Mouse (Mus musculus) left cerebral cortex, postnatal 25 days (tissue): ENCODE measurements at regions not wholly inside any gene's neighbourhood (a gene's known extent, or its start where the extent isn't known, plus 50 kb on each side); places are given as distances from the start of the nearest gene placed in this dataset.
"Not testable (repeated sequence)": the region's sequence is repeated elsewhere in the genome, so short reads cannot be mapped to it uniquely, and the experiment has no call there.

Experiments used
- DNase-seq, 2 experiments: peaks; one replicate each; pipeline ENCODE4 v3.0.0; 2022; ENCODE audit warnings: low spot score in 2 of 2, mixed read lengths in 1 of 2
- intact Hi-C: fragments of 180-260 bp; cut with DNase I; formaldehyde crosslinking; loops from one replicate; pipeline ENCODE4 v1.15.1; 2025

DNA sequence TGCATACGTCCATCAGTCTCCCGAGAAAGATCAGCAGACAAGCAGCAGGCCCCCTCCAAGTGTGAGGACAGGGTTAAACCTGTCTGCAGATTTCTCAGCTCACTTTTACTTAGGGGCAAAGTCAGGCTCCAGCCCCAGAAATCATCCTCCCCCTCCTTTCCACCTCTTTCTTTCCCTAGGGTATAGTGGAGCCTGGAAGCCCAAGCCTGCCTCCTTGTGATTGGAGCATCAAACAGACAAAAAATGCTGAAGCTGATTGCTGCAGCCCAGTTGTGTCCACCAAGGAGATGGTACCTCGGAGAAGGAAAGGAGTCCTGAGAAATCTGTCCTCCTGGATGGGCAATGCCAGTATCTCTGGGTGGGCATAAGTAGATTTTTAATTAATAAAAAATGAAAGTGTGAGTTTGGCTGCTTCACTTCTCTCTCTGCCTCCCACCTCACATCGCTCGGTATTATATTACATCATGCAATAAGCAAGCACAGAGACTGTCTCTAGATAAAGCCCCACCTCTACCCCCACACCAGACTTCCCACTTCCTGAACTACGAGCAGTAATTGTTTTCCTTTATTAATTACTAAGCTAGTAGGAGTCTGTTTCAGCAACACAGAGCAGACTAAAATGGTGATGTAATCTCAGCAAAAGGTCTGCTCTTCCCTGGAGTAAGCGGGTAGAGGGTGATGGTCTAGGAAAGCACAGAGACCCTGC, 105.2 kb upstream of the Fhl2 start:
- intact Hi-C loops = loop anchor here (5.0 kb wide), 1 partner anchor 145 kb away; no protein-coding TSS in a partner anchor
- no peak for DNase-seq

DNA sequence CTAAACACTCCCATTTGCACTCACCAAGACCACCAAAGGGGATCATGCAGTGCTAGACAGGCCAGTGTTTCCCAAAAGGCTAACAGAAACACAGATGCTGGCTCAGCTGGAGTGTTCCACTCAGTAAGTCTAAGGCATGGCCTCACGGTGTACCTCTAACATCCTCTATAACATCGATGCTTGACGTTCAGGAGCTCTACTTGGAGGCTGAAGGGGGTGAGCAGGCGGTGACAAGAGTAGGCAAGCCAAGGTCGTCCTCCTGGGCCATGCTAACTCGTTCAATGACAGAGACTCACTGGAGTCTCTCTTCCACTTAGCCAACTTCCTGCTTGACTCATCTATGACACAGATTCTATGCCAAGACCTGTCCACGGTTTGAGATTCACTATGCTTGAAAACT, 105.9 kb upstream of the Fhl2 start:
- DNase-seq = no peak
- intact Hi-C loops = loop anchor here (5.0 kb wide), 1 partner anchor 145 kb away; no protein-coding TSS in a partner anchor

DNA sequence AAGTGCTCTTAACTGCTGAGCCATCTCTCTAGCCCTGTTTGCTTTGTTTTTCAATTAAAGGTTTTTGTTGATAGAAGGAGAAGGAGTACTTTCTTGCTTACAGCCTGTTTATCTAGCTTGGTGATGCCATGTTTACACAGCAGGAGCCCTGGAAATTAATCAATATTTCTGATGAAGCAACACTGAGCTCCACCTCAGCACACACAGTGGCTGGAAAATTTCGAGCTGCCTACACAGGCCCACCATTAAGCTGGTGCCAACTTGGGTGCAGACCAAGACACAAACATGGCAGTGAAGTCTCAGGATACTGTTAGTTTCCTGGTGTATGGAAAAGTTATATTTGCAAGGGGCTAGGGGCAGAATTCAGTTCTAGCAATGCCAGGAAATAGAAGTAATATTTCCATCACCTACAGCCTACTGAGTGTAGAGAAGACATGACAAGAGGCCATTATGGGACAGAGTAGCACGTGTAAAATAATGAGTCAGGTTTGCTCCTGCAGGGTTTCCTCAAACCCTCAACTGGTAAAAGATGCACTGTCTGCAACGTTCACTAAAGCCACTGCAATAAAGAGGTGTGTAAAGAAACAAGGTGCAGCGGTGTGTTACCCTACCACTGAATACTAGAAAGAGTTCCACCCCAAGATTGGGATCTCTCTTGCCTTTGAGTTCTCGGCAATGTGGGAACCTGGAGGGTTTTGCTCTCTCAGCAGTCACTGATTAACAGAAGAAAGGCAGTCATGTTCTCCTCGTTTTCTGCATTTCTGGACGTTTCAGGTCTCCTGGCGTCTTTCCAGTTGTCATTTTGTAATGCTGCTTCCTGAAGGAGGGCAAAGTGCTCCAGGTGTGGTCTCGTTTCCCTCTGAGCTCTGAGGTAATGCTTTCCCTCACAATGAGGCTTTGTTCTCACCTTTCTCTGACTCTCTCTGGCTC, 108.8 kb upstream of the Fhl2 start:
- no peak for DNase-seq
- intact Hi-C loops = no loop called here

DNA sequence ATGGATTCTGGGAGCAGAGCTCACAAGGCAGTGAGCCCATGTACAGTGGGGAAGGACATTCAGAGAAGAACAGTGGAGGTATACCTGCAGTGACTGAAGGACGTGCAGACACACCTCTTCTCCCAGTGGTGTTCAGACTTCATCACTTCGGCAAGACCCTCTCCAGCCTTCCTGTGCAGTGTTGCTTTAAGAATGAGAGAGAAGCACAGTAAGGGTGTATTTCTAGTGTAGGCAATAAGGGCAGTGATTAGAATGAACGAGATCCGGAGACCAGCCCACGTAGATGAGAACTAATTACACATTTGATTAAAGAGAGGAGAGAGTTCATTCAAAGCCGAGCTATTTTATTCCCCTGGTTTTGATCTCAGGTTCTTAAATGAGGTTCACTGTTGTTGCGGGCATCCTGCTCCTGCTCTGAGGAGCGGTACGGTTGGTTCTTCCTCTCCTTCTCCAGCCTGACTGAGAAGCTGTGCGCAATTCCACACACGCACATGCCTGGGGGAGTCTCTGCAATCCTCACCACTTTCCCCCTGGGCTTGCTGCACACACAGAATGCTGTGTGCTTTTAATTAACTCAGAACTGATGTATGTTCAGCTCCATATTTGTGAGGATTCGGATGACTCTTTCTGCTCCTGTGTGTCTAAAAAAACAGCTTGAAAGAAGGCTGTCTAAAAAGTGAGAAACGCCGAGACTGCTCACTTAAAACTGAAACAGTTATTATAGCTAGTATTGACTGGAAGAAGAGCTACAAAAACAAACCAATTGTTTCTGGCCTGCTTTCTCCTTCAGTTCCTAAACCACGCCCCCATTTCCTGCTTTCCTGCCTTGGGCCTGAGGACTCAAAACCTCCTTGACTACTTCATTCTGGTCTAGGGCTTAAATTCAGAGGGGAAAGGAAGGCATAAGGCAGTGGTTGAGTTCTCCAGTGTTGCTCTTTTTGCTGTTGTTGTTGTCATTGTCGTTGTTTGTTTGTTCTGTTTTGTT, 114.2 kb upstream of the Fhl2 start:
- intact Hi-C loops = no loop called here
- DNase-seq = peak; percentile 14 to 20

DNA sequence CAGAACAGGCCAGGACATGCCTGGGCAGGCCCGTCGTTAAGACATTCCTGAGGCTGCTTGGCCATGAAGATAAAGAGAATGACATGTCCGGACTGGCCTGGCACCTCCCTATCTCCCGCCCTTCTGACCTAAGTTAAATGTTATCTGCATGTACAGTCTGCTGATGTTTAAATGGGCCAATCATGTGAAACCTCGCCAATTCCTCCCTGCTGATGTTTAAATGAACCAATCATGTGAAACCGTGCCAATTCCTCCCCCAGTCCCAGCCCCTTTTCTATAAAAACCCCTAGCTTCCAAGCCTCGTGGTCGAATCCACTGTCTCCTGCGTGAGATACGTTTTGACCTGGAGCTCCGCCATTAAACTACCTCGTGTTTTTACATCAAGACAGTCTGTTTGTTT, 119.5 kb upstream of the Fhl2 start:
- DNase-seq, intact Hi-C loops: not testable (repeated sequence)

DNA sequence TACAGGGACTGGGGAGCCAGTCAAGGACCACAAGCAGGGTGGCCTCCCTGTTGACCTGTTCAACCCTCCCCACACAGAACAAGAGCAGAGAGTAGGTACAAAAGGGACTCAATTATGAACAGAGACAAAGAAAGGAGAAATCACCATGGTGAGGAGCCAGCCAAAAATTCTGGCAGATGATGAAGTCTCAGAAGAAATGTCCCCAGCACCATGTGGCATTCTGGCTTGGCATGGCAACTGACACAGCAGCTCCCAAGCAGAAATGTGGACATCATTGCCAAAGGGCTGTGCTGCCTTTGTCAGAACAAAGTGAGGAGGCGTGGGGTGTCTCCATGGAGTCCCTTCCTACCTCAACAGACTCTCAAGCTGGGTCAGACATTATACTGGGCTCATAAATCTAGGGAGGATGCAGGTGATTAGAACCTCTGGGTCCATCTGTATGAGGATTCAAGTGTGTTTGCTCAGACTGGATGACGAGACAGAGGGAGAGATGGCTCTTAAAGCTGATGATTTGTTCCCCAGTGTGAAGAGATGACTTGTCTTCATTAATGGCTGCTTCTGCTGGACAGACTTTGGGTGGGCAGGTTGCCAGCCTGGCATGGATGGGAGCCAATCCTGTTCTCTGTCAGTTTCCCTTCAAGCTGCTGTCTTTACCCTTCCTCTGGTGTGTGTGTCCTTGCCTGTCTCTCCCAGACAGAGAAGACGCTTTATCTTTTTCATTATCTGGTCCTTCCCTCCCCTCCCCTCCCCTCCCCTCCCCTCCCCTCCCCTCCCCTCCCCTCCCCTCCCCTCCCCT, 120.5 kb upstream of the Fhl2 start:
- DNase-seq = no peak
- intact Hi-C loops = no loop called here

DNA sequence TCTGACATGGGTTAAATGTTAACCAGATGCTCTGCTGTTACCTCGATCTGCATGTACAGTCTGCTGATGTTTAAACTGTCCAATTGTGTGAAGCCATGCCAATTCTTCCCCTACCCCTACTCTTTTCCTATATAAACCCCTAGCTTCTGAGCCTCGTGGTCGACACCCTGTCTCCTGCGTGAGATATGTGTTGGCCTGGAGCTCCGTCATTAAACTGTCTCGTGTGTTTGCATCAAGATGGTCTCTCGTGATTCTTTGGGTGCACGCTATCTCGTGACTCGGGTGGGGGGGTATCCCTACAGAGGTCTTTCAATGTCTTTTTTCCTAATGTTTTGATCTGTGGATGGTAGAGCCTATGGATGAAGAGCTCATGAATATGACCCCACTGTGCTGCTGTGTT, 110.9 kb upstream of the Nck2 start:
- intact Hi-C loops, DNase-seq: not testable (repeated sequence)

DNA sequence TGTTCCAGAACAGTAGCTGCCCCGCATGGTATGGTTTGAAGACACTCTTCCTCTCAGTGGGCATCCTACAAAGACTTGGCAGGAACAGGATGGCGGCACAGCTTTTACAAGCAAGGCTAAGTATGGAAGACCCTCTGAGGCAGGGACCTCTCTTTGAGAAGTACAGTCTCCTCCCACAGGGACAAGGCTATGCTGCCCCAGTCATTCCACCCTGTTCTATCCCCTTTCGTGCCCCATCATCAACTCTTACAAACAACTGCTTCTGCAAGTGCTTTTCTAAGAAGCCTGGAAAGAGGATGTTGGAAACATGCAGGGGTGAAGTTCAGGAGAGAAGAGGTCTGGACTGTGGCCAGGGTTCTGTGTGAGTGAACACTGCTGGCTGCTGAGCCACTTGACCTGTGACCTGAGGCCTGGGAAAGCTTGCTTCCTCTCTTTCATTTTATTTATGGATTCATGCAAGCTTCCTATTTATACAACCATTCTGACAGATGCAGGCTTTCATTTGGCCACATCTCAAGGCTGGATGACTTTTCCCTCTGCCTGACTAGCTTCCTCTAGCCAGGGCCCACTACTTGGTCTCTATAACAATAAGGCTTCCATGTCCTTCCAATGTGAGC, 107.1 kb upstream of the Nck2 start:
- intact Hi-C loops = no loop called here
- no peak for DNase-seq

DNA sequence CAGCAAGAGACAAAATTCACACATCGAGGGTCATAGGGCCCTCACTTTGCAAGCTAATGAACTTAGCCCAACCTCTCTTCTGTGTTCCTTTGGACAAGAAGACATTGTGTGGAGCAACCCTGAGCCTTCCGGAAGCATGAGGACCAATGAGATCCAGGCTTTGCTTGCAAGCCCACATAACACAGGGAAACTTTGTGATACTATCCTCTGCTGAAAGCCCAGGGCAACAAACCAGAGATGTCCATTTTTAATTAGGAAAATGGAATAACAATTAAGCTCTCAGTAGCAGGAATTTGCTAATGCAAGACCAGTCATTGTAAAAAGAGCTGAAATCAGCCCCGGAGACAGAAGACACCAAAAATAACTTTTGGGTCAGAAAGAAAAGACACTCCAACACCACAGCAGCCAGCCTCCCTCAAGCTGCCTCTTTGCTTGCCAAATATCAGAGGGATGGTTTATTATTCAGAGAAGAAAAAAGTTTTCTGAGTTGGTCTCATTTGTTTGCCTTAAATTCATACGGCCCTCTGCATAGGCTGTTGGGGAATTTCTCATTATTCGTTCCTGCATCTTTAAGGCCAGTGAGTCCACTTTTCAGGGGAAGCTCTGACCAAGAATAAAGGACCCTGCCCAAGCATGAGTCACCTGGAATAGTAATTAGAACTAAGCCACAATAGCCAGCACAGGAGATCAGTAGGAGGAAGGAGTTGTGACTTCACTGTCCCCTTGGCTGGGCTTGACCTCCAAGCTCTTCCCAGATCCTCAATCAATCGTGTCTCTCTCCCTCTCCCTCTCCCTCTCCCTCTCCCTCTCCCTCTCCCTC, 106.1 kb upstream of the Nck2 start:
- DNase-seq = no peak
- intact Hi-C loops = no loop called here

DNA sequence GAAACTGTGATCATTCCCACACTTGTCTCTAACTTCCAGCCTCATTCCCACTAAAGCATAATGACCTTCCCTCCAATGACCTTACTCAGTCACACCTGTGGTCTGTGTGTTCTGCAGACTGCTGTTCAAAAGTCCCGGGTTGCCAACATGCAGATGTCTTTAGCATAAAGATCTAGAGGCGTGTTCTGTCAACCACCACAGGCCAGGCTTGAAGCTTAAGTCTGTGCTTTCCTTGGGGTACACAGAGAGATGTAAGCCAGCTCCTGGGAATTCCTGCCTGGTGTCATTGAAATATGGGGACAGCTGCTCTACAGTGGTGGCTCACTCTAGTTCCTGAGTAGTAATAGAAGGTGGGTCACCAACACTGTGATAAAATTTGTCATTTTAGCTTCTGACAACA, 101.5 kb upstream of the Nck2 start:
- DNase-seq = no peak
- intact Hi-C loops = no loop called here

DNA sequence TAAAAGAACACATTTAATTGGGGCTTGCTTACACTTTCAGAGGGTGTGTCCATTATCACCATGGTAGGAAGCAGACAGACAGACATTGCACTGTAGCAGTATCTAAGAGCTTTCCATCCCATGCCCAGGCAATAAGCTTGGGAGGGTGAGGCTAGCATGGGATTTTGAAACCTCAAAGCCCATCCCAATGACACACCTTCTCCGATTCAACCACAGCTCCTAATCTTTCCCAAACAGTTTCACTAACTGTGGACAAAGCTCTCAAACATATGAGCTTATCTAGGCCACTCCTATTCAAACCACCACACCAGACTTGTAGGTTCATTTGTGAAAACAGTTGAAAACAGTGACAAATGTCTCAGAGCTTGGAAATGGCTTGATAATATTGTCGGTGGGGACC, 101.0 kb upstream of the Nck2 start:
- intact Hi-C loops = no loop called here

DNA sequence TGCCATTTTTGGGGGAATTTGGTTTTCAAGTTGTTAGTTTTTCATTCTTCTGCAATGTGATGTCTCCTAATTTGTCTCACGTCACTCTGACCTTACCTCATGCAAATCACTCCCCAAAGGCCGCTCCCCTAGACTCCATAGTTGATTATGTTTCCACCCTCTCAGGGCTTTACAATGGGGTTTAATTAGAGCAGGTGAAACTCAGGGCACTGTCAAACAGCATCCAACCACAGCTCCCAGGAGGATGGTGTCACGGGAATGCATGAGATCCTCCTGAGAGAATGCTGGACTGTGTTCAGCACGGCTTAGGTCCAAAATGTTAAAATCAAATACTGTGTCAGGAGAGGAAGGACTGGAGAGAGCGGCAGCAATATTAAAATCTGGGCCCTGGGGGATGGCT, 100.4 kb upstream of the Nck2 start:
- DNase-seq = no peak
- intact Hi-C loops = no loop called here

More for the DNA sequence above, 101.0 kb upstream of the Nck2 start:
- DNase-seq = no peak

DNA sequence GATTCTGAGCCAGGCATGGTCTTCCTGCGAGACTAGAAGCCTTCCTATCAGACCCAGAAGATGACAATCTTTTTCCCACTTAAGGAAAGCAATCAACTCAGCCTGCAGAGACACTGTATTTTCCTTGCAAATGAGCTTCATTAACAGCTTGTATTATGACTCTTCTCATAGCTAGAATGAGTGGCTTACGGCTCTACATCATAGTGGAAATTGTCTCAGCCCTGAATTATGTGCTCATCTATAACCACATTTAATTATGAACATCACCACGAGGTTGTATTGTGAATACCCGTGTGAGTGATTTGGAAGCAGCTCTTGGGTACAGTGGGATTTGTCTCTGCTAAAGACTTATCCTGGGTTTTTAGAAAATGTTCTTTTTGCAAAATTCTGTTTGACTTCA, 97.2 kb upstream of the Nck2 start:
- DNase-seq = no peak
- intact Hi-C loops = no loop called here

DNA sequence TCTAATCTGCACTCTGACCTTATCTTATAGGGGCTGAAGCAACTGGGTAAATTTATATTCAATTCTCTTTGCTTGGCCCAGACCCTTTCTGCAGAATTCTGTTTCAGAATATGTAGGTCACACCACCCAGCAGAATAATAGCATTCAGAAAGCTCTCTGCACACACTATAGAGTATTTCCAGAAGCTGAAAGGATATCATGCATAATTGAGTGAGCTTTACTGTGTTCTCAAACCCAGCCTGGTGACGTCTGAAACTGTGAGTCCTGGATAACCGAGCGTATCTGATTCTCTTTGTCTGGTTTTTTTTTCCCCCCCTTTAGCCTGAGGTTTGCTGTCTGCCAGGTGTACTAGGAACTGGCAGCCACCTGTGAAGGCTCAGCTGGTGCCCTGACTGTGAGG, 94.4 kb upstream of the Nck2 start:
- no peak for DNase-seq
- intact Hi-C loops = no loop called here

DNA sequence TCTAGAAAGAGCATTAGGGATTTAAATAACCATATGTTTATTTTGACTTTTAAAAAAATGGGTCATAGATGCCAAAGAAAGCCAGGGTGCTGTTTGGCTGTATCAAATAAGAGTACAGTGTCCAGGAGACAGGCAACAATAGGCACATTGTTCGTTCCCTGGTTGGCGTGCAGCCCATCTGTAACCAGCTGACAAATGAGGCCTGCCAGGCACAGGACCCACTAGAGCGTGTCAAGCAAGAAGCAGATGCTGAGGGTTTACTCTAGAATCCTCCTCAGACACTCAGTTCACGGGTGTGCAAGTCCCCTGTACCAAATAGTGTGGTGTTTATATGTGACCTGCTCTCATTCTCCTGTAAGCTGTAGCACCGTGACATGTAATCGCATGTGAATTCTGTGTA, 86.2 kb upstream of the Nck2 start:
- peak; percentile 8 to 35 for DNase-seq
- intact Hi-C loops = no loop called here

DNA sequence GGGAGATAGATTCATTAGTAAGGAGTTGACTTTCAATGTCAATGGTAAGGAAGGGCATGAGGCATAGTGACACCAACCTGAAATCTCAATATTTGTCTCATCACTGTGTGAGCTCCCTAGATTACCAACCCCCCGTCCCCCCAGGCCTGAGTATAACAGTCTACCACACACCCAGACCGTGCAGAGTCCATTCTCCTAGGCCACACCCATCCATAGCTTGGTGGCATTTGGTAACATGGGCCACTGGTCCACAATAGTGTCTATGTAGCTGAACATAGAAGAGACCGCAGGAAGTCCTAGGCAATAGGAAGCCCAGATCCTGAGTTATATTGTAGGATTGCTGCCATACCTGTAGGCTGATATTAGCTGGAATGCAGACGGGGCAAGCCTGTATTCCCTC, 84.7 kb upstream of the Nck2 start:
- DNase-seq = no peak
- intact Hi-C loops = no loop called here

DNA sequence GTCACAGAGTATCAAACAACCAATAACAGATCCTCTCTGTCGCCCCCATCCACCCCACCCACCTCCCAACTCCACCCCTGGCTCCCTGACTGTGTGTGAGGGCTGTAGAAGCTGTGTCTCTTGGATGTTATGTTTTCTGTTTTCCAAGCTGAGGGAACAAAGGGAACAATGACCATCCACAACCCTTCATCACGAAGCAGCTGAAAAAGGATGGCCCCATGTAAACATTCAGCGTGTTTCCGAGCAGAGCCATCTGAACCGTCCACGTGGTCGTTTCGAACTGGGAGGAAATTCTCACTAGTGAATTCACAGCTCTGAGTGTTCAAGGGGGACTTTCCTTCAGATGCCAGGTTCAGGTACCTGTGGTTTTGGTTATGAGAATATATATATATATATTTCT, 84.1 kb upstream of the Nck2 start:
- DNase-seq = no peak
- intact Hi-C loops = no loop called here

DNA sequence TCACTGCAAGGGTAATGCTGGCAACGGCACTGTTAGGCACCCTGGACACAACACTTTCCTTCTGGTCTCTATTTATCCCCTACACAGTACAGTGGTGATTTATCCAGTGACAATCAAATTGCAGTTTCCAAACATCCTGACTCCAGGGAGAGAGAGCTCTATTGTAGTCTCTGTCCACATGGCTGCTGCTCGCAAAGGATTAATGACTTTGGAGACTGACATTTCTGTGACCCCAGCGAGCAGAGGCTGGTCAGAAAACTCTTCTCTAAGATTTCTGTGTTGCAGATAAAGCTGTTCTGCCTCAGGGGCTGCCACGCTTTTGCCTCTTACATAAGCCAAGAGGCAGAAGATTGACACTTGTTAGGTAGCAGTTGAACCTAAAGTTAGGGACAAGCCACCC, 83.6 kb upstream of the Nck2 start:
- DNase-seq = no peak
- intact Hi-C loops = no loop called here
